Mouse (Mus musculus) spleen, adult 2 months (tissue): ENCODE measurements around the gene Eps8l1.

Experiments used
- CTCF ChIP-seq: fragments of 200-500 bp; IDR thresholded peaks from 2 replicates; pipeline ENCODE4 v1.5.1; 2011; ENCODE audit warnings: mild to moderate bottlenecking, inconsistent platforms; ENCODE audit not compliant: insufficient read depth, insufficient read length, insufficient replicate concordance; ENCODE audit errors: extremely low read depth
- POLR2A ChIP-seq: fragments of 200-500 bp; IDR thresholded peaks from 2 replicates; pipeline ENCODE4 v1.6.1; 2011; ENCODE audit warnings: low read depth, low read length, inconsistent platforms

GRCm38 (mm10) chr7:4427161-4427912, 33.1 kb upstream of the Eps8l1 start:
- TF ChIP-seq POLR2A (no peak), CTCF (peak; percentile 91; the same call in 1 of the 2 replicates)
